Mouse (Mus musculus): ENCODE data around the gene Rasgrp1. TPM values are rescaled to one million over a fixed set of nuclear protein-coding genes. Genes with fewer than 3 reads are reported as not detected.

The Rasgrp1 gene
- polyA plus RNA-seq, 1 experiment from 2014 or later = 3.5 TPM

DNA sequence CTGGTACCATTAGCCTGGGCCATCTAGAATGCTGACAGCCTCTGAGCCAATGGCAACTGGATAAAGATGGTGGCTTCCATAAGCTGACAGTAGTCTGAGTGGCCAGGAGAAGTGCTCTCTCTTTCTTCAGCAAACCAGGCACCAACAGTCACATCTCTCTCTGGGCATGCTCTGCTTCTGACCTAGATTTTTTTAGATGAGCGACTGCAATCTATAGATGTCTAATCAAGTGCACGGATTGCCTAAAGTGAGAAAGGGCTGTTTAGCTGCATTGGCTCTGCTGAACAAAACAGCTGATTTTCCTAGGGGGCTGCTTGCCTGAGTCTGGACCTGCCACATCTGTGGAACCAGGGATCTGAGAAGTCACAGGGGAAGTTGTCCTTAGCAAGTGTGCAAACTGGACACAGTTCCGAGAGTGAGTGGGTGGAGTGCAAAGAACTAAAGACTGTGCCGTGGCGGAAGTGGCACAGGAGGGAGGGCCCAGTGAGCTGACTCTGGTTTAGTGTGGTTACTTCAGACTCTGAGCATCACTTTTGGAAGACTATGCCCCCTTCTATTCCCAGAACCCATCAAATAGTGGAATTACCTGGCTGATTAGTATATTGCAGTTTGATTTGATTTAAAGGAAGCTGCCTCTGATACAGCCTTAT, 29.1 kb downstream of the Rasgrp1 start:
- Histone ChIP-seq H3K27ac (ENCODE audit: low read depth, low read length) (no peak overlapping the region), H3K9ac (ENCODE audit: low read length) (no peak overlapping the region), H3K4me2 (ENCODE audit: low read length) (no peak overlapping the region), H3K27me3 (replicated peaks; ENCODE audit: control insufficient read depth, insufficient read depth, low read length) (no peaks in the 10 kb centered on the region), H3K9me3 (replicated peaks; ENCODE audit: control insufficient read depth, low read length) (no peaks in the 10 kb centered on the region), H3K4me1 (ENCODE audit: control insufficient read depth, insufficient read depth, low read length) (no peaks in the 10 kb centered on the region), H3K4me3 (ENCODE audit: low read depth, low read length) (no peak overlapping the region), H3K36me3 (ENCODE audit: control insufficient read depth, insufficient read depth, low read length) (no peaks in the 10 kb centered on the region)
- DNase-seq (ENCODE audit: low spot score) (no peak), ATAC-seq (no peak)
- 64% methylated on average over 5 of the region's 5 CpGs for WGBS

DNA sequence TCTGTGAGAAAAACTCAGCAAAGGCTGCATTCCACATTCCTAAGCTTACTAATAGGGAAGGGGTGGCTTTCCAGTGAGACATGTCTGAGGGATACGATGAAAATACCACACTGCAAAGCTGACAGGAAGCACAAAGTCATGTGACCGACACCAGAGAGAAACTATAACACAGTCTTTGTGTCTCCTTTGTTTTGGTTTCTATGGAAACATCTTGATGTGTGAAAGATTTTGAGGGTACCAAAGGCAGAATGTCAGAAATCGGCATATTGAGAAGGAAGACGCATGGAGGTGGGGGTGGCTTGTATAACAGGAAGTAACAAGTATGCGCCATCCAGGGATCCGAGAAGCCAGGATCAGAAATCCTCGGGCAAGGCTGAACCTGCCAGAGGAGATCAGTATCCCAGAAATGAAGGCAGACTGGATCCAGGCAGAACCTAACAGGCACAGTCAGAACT, 30.3 kb downstream of the Rasgrp1 start:
- no peak overlapping the region for H3K4me3 ChIP-seq (ENCODE audit: low read depth, low read length)
- WGBS = 62% methylated on average over 7 of the region's 7 CpGs
- peak; percentile 73 for DNase-seq (ENCODE audit: low spot score)

DNA sequence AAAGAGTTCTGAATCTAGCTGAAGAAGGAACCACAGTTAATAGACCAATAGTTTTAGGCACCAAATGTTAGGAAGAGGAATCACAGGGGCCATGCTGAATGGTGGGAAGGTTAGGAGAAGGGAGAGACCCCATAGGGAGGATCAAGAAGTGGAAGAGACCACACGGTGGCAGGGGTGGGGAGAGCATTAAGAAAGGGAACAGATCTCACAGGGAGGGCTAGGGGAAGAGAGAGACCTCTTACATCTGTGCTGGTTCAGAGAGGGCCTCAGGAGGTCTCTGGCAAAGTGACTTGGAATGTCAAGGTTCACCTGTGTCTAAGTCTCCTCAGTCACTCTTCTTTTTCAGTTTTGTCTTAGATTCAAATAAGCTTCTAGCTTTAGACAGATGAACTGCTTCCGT, 30.8 kb downstream of the Rasgrp1 start:
- no peak overlapping the region; the same call in 1 of the 2 replicates for H3K27ac ChIP-seq (ENCODE audit: low read depth, low read length)
- no peaks in the 10 kb centered on the region for H3K36me3 ChIP-seq (ENCODE audit: control insufficient read depth, insufficient read depth, low read length)
- no peaks in the 10 kb centered on the region for H3K4me1 ChIP-seq (ENCODE audit: control insufficient read depth, insufficient read depth, low read length)
- no peak overlapping the region for H3K4me2 ChIP-seq (ENCODE audit: low read length)
- H3K9ac ChIP-seq (ENCODE audit: low read length) = no peak overlapping the region
- H3K27me3 ChIP-seq (replicated peaks; ENCODE audit: control insufficient read depth, insufficient read depth, low read length) = no peaks in the 10 kb centered on the region
- H3K9me3 ChIP-seq (replicated peaks; ENCODE audit: control insufficient read depth, low read length) = no peaks in the 10 kb centered on the region
- WGBS = 54% methylated on average over 2 of the region's 2 CpGs
- DNase-seq (ENCODE audit: low spot score) (no peak), ATAC-seq (peak; percentile 29; the same call in 1 of the 2 replicates)
- no peak overlapping the region for H3K4me3 ChIP-seq (ENCODE audit: low read depth, low read length)

More for the DNA sequence above, 30.3 kb downstream of the Rasgrp1 start:
- Histone ChIP-seq H3K27ac (ENCODE audit: low read depth, low read length) (no peak overlapping the region; the same call in 1 of the 2 replicates), H3K9me3 (replicated peaks; ENCODE audit: control insufficient read depth, low read length) (no peaks in the 10 kb centered on the region), H3K27me3 (replicated peaks; ENCODE audit: control insufficient read depth, insufficient read depth, low read length) (no peaks in the 10 kb centered on the region), H3K36me3 (ENCODE audit: control insufficient read depth, insufficient read depth, low read length) (no peaks in the 10 kb centered on the region), H3K4me2 (ENCODE audit: low read length) (peak overlapping the region; percentile 23; the same call in 1 of the 2 replicates), H3K9ac (ENCODE audit: low read length) (no peak overlapping the region), H3K4me1 (ENCODE audit: control insufficient read depth, insufficient read depth, low read length) (no peaks in the 10 kb centered on the region)
- ATAC-seq = peak; percentile 83; the same call in 1 of the 2 replicates

DNA sequence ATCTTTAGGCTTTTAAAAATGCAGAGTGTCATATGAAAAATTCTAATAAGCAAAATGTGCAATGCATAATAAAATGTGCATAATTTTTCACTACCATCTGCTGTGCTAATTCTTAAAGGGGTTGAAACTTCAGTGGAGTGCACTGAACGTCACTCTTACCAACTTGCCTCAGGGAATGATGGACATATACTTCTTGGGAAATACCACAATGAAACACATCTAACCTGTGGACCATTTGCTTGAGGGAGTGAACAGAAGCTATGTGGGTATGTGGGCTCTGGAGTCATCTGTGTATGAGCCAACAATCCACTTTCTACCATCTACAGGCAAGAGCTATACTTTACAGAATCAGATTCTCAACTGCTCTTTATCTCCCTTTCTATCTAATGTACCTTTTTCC, 31.5 kb downstream of the Rasgrp1 start:
- peak; percentile 38 for DNase-seq (ENCODE audit: low spot score)
- 53% methylated on average over 1 of the region's 1 CpGs for WGBS
- Histone ChIP-seq H3K9ac (ENCODE audit: low read length) (no peak overlapping the region), H3K4me1 (ENCODE audit: control insufficient read depth, insufficient read depth, low read length) (no peaks in the 10 kb centered on the region), H3K27ac (ENCODE audit: low read depth, low read length) (no peak overlapping the region), H3K27me3 (replicated peaks; ENCODE audit: control insufficient read depth, insufficient read depth, low read length) (no peaks in the 10 kb centered on the region), H3K36me3 (ENCODE audit: control insufficient read depth, insufficient read depth, low read length) (no peaks in the 10 kb centered on the region), H3K4me3 (ENCODE audit: low read depth, low read length) (no peak overlapping the region), H3K4me2 (ENCODE audit: low read length) (no peak overlapping the region), H3K9me3 (replicated peaks; ENCODE audit: control insufficient read depth, low read length) (no peaks in the 10 kb centered on the region)
- peak; percentile 42; the same call in 1 of the 2 replicates for ATAC-seq

DNA sequence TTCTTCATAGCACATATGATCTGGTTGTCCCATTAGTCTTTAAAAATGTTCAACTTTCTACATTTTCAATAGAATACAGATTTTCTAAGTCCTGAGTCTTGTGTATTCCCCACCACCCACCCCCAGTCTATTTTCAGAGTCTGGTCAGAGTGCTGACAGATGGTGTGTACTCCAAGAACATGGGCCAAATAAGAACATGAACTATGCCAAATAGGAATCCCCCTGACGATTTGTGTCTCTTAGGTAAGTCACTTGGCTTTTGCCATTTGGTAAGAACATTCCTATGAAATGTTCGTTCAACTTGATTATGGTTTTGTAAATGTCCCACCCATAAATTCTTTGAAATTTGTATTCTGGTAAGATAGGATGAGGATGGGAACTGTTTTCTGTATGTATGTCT, 33.8 kb downstream of the Rasgrp1 start:
- Histone ChIP-seq H3K9ac (ENCODE audit: low read length) (no peak overlapping the region), H3K4me3 (ENCODE audit: low read depth, low read length) (no peak overlapping the region), H3K4me1 (ENCODE audit: control insufficient read depth, insufficient read depth, low read length) (no peaks in the 10 kb centered on the region), H3K27ac (ENCODE audit: low read depth, low read length) (no peak overlapping the region), H3K36me3 (ENCODE audit: control insufficient read depth, insufficient read depth, low read length) (no peaks in the 10 kb centered on the region), H3K27me3 (replicated peaks; ENCODE audit: control insufficient read depth, insufficient read depth, low read length) (no peaks in the 10 kb centered on the region), H3K4me2 (ENCODE audit: low read length) (no peak overlapping the region), H3K9me3 (replicated peaks; ENCODE audit: control insufficient read depth, low read length) (no peaks in the 10 kb centered on the region)
- DNase-seq (ENCODE audit: low spot score) (no peak), ATAC-seq (no peak)
- WGBS = 81% methylated on average over 2 of the region's 2 CpGs

DNA sequence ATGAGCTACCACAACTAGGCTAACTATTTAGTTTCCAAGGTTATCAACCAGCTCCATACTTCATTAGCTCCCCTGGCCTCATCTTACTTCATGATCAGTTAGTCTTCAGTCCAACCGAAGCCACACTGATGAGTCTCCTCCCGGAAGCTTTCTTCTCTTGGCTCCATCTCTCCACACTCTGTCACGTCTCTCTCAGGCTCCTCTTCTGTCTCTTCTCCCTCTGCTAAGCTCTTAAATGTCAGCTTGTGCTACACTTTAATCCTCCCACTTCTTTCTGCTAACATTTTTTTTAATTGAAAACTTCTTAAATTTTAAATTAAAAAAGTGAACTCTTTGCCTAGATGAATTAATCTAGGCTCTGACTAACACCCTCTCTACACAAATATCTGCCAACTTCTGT, 34.8 kb downstream of the Rasgrp1 start:
- ATAC-seq (no peak), DNase-seq (ENCODE audit: low spot score) (no peak)
- Histone ChIP-seq H3K27ac (ENCODE audit: low read depth, low read length) (no peak overlapping the region), H3K4me1 (ENCODE audit: control insufficient read depth, insufficient read depth, low read length) (no peaks in the 10 kb centered on the region), H3K9me3 (replicated peaks; ENCODE audit: control insufficient read depth, low read length) (no peaks in the 10 kb centered on the region), H3K4me2 (ENCODE audit: low read length) (no peak overlapping the region), H3K9ac (ENCODE audit: low read length) (no peak overlapping the region), H3K27me3 (replicated peaks; ENCODE audit: control insufficient read depth, insufficient read depth, low read length) (no peaks in the 10 kb centered on the region), H3K4me3 (ENCODE audit: low read depth, low read length) (no peak overlapping the region), H3K36me3 (ENCODE audit: control insufficient read depth, insufficient read depth, low read length) (no peaks in the 10 kb centered on the region)
- 91% methylated on average over 3 of the region's 3 CpGs for WGBS

DNA sequence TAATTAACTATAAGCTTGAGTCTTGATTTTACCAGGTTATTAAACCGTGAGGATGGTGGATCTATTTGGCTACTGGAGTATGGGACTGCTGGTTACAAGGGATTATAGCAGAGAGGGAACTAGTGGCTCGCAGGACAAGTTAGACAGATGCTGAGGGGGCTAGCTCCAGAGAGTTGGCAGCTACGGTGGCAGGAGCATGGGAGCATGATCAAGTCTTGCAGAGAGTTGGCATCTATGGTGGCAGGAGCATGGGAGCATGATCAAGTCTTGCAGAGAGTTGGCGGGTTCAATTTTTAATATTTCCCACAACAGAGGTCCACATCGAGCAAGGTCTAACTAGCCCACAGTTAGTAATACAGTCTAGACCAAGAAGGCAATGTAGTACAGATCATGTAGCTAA, 37.9 kb downstream of the Rasgrp1 start:
- 90% methylated on average over 5 of the region's 5 CpGs for WGBS
- Histone ChIP-seq H3K4me1 (ENCODE audit: control insufficient read depth, insufficient read depth, low read length) (no peaks in the 10 kb centered on the region), H3K36me3 (ENCODE audit: control insufficient read depth, insufficient read depth, low read length) (no peaks in the 10 kb centered on the region), H3K4me2 (ENCODE audit: low read length) (no peak overlapping the region), H3K27ac (ENCODE audit: low read depth, low read length) (no peak overlapping the region), H3K9ac (ENCODE audit: low read length) (no peak overlapping the region), H3K27me3 (replicated peaks; ENCODE audit: control insufficient read depth, insufficient read depth, low read length) (no peaks in the 10 kb centered on the region), H3K9me3 (replicated peaks; ENCODE audit: control insufficient read depth, low read length) (no peaks in the 10 kb centered on the region), H3K4me3 (ENCODE audit: low read depth, low read length) (no peak overlapping the region)
- DNase-seq (ENCODE audit: low spot score) = no peak
- no peak for ATAC-seq

DNA sequence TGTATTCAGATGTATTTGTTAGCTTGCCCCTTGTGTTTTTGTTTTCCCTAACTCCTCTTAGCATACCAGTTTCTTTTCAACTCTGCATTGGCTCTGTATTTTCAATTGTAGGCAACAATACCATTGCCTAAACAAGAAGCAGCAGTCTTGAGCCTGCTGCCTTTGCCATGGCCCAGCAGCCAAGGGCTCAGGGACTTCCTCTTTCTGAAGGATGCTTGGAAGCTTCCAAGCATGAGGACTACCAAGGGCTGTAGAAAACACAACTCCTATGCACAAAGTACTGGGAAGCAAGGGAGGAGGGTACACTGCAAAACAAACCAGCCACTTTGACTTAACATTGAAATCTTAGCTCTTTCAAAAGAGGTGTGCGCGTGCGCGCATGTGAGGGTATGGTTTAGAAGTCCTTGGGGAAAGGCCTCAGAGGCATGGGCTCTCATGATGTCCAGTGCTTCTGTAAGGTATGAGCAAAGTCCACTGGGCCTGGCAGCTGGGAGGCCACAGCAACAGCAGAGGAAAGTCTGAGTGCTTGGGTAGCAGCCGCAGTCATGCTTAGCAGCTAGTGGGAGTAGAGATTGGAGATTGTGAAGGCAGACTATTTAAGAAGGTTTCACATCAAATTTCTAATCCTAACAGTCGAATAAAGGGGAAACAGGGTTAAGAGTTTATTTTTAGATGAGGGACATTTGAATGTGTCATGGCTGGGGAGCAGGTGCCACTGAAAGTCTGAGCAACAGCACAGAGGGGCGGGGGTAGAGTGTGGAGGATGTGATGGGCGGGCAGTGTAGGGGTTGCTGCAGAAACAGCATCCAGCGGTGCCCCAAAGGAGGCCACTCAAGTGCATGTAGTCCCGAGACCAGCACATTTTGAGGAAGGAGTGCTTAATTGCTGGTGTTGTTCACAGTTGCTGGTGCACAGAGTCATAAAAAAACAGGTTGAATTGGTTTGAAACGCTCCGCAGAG, 39.1 kb downstream of the Rasgrp1 start:
- no peak overlapping the region for H3K9ac ChIP-seq (ENCODE audit: low read length)
- no peaks in the 10 kb centered on the region for H3K9me3 ChIP-seq (replicated peaks; ENCODE audit: control insufficient read depth, low read length)
- H3K4me3 ChIP-seq (ENCODE audit: low read depth, low read length) = no peak overlapping the region
- no peak for ATAC-seq
- DNase-seq (ENCODE audit: low spot score) = no peak
- H3K36me3 ChIP-seq (ENCODE audit: control insufficient read depth, insufficient read depth, low read length) = no peaks in the 10 kb centered on the region
- H3K4me1 ChIP-seq (ENCODE audit: control insufficient read depth, insufficient read depth, low read length) = no peaks in the 10 kb centered on the region
- H3K27me3 ChIP-seq (replicated peaks; ENCODE audit: control insufficient read depth, insufficient read depth, low read length) = no peaks in the 10 kb centered on the region
- WGBS = 92% methylated on average over 12 of the region's 12 CpGs
- no peak overlapping the region for H3K4me2 ChIP-seq (ENCODE audit: low read length)
- H3K27ac ChIP-seq (ENCODE audit: low read depth, low read length) = no peak overlapping the region
